Mouse (Mus musculus) myocyte (in vitro differentiated cells): ENCODE results near the gene Olfr961. TPM values are rescaled to one million over a fixed set of nuclear protein-coding genes. Genes with fewer than 3 reads are reported as not detected.

Experiments
- H3K27me3 ChIP-seq: one replicate; pipeline ENCODE4 v1.6.1; 2011; ENCODE audit not compliant: control insufficient read depth, insufficient read depth, insufficient read length
- H3K36me3 ChIP-seq: one replicate; pipeline ENCODE4 v1.6.1; 2011; ENCODE audit not compliant: control insufficient read depth, insufficient read depth
- H3K4me2 ChIP-seq: one replicate; pipeline ENCODE4 v1.6.1; 2011; ENCODE audit warnings: low read depth, control low read depth
- H3K4me3 ChIP-seq: one replicate; pipeline ENCODE4 v1.5.1; 2011; ENCODE audit warnings: mild to moderate bottlenecking, control low read depth, moderate library complexity
- H3K79me2 ChIP-seq: one replicate; pipeline ENCODE4 v1.6.1; 2011; ENCODE audit not compliant: control insufficient read depth, insufficient read depth
- H3ac ChIP-seq: one replicate; pipeline ENCODE4 v1.6.1; 2011; ENCODE audit not compliant: control insufficient read depth, insufficient read length
- CEBPB ChIP-seq: IDR thresholded peaks from 2 replicates; pipeline ENCODE4 v1.6.1; 2011; ENCODE audit warnings: mild to moderate bottlenecking, moderate library complexity; ENCODE audit not compliant: poor library complexity, insufficient read depth, severe bottlenecking
- E2F4 ChIP-seq: IDR thresholded peaks from one replicate; pipeline ENCODE4 v1.6.1; 2011; ENCODE audit warnings: mild to moderate bottlenecking, control low read depth, moderate library complexity; ENCODE audit not compliant: insufficient read depth
- MAX ChIP-seq: IDR thresholded peaks from one replicate; pipeline ENCODE4 v1.6.1; 2011; ENCODE audit warnings: low read depth, mild to moderate bottlenecking, control low read depth
- MYOD1 ChIP-seq, 3 experiments: IDR thresholded peaks; one replicate each; pipeline ENCODE4 v1.6.1; 2011; ENCODE audit warnings: control low read depth in 2 of 3, low read depth in 2 of 3, mild to moderate bottlenecking in 2 of 3, moderate library complexity in 1 of 3; ENCODE audit not compliant: insufficient read length in 2 of 3, control insufficient read depth in 1 of 3
- MYOG ChIP-seq, 3 experiments: IDR thresholded peaks; one replicate each; pipeline ENCODE4 v1.6.1; 2011; ENCODE audit warnings: control low read depth in 2 of 3, low read depth in 2 of 3, mild to moderate bottlenecking in 2 of 3; ENCODE audit not compliant: insufficient read length in 2 of 3, control insufficient read depth in 1 of 3, insufficient read depth in 1 of 3
- POLR2A ChIP-seq: IDR thresholded peaks from one replicate; pipeline ENCODE4 v1.6.1; 2011; ENCODE audit warnings: low read depth, mild to moderate bottlenecking, control low read depth, moderate library complexity; ENCODE audit not compliant: insufficient read length
- POLR2AphosphoS2 ChIP-seq: IDR thresholded peaks from one replicate; pipeline ENCODE4 v1.6.1; 2011; ENCODE audit warnings: low read depth, control low read depth; ENCODE audit not compliant: insufficient read length
- REST ChIP-seq: IDR thresholded peaks from one replicate; pipeline ENCODE4 v1.6.1; 2011; ENCODE audit warnings: mild to moderate bottlenecking, control low read depth, moderate library complexity; ENCODE audit not compliant: insufficient read depth, insufficient read length
- SRF ChIP-seq: IDR thresholded peaks from one replicate; pipeline ENCODE4 v1.6.1; 2011; ENCODE audit warnings: low read depth; ENCODE audit not compliant: control insufficient read depth, insufficient read length
- TCF12 ChIP-seq: IDR thresholded peaks from one replicate; pipeline ENCODE4 v1.6.1; 2011; ENCODE audit warnings: mild to moderate bottlenecking, control low read depth; ENCODE audit not compliant: poor library complexity, insufficient read depth, severe bottlenecking
- TCF3 ChIP-seq: IDR thresholded peaks from one replicate; pipeline ENCODE4 v1.6.1; 2011; ENCODE audit warnings: low read depth, control low read depth; ENCODE audit not compliant: insufficient read length
- USF1 ChIP-seq: IDR thresholded peaks from one replicate; pipeline ENCODE4 v1.6.1; 2011; ENCODE audit warnings: low read depth, mild to moderate bottlenecking, control low read depth, moderate library complexity
- polyA plus RNA-seq: library from polyadenylated mRNA; unstranded; fragments of >200 nt; fragmentation: generic; extraction: Trizol; gene quantifications from one replicate; pipeline ENCODE4 v1.2.1, GENCODE M21; 2012; ENCODE audit warnings: missing spikeins

Olfr961 gene
- polyA plus RNA-seq, 1 experiment: not detected

DNA sequence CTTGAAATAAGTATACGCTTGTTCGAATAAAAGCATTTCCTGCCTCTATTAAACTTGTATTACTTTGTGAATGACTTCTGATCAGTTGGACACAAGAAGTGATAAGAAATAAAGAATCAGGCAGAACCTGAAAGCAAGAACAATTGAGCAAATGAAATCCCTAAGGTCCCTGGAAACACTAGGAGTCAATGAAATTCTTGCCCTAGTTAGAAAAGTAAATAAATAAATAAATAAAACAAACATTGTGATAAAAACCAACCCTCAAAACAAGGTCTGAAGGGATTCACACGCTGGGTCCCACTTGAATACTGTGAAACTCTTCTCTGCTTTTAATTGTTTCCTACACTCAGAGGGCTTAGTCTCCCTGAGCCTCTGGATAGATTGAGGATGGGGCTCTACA lies 34.5 kb upstream of the Olfr961 start, which contains the start of gene Olfr148:
TSS of gene Olfr148 (plus strand) at position 301 of the 400 bp plus-strand sequence.
- H3K36me3 ChIP-seq: no peaks in the 10 kb centered on the region
- H3K27me3 ChIP-seq: no peaks in the 10 kb centered on the region
- no peaks in the 10 kb centered on the region for H3K79me2 ChIP-seq
- TF ChIP-seq POLR2A (no peak), CEBPB (no peak), MYOD1 (IDR thresholded peaks at IDR 0.05; ENCODE audit: control insufficient read depth in 1 of 3, insufficient read length in 2 of 3, low read depth in 2 of 3) (no peak), REST (no peak), TCF3 (no peak), POLR2AphosphoS2 (no peak), SRF (no peak), TCF12 (no peak), MAX (no peak), USF1 (no peak), MYOG (IDR thresholded peaks at IDR 0.05; ENCODE audit: control insufficient read depth in 1 of 3, insufficient read depth in 1 of 3, insufficient read length in 2 of 3, low read depth in 2 of 3) (no peak), E2F4 (no peak)
- no peak within 1 kb of the TSS for H3K4me3 ChIP-seq
- no peak within 1 kb of the TSS for H3ac ChIP-seq
- H3K4me2 ChIP-seq: no peak within 1 kb of the TSS

DNA sequence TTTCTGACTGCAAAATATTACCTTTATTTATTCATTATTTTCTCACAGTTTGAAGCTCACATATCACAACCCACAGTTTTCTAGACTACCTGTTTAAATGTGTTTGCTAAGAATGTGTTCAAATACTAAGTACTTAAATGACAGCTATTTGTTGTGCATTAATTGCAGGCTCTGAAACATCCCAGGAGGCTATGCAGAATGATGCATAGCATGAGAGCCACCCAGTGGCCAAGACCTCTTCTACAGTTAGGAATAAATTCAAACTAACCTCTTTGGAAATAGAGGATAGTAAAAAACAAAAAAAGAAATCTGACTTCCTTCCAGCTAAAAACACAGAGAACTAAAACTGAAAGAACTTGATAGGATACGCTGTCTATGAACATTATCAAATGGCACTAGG lies 32.9 kb upstream of the Olfr961 start:
- H3K36me3 ChIP-seq: no peaks in the 10 kb centered on the region
- no peaks in the 10 kb centered on the region for H3K27me3 ChIP-seq
- no peak overlapping the region for H3K4me3 ChIP-seq
- TF ChIP-seq POLR2A (no peak), POLR2AphosphoS2 (no peak), CEBPB (no peak), REST (no peak), MYOD1 (IDR thresholded peaks at IDR 0.05; ENCODE audit: control insufficient read depth in 1 of 3, insufficient read length in 2 of 3, low read depth in 2 of 3) (no peak), TCF12 (no peak), E2F4 (no peak), MYOG (IDR thresholded peaks at IDR 0.05; ENCODE audit: control insufficient read depth in 1 of 3, insufficient read depth in 1 of 3, insufficient read length in 2 of 3, low read depth in 2 of 3) (no peak), SRF (no peak), USF1 (no peak), TCF3 (no peak), MAX (no peak)
- no peaks in the 10 kb centered on the region for H3K79me2 ChIP-seq
- H3ac ChIP-seq: no peak overlapping the region
- no peak overlapping the region for H3K4me2 ChIP-seq

DNA sequence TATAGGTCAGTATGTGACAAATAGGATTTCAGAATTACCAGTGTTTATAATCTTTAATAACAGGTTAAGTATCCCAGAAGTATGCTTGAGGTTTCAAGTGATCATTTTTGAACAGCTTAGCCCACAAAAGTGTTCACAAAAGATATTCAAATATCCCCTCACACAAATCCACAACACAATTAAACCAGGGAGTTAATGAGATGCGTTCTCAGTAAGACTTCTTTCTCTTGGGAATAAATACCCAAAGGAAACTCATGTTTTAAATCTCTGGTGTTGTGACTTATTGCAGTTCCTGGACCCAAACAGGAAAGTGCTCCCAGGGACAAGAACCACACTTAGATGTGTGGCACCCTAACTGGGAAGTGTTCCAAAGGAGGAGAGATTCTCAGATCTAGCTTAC lies 23.8 kb upstream of the Olfr961 start, which contains the start of gene Olfr960:
TSS of gene Olfr960 (plus strand) at position 301 of the 400 bp plus-strand sequence.
- Histone ChIP-seq H3K4me3 (no peak within 1 kb of the TSS), H3ac (no peak within 1 kb of the TSS), H3K79me2 (no peaks in the 10 kb centered on the region), H3K36me3 (no peaks in the 10 kb centered on the region), H3K4me2 (no peak within 1 kb of the TSS), H3K27me3 (no peaks in the 10 kb centered on the region)
- no peak for TF ChIP-seq SRF
- TF ChIP-seq POLR2A: no peak
- no peak for TF ChIP-seq CEBPB
- TF ChIP-seq MYOD1 (IDR thresholded peaks at IDR 0.05; ENCODE audit: control insufficient read depth in 1 of 3, insufficient read length in 2 of 3, low read depth in 2 of 3): no peak
- TF ChIP-seq USF1: no peak
- TF ChIP-seq MAX: no peak
- TF ChIP-seq POLR2AphosphoS2: no peak
- no peak for TF ChIP-seq MYOG (IDR thresholded peaks at IDR 0.05; ENCODE audit: control insufficient read depth in 1 of 3, insufficient read depth in 1 of 3, insufficient read length in 2 of 3, low read depth in 2 of 3)
- TF ChIP-seq TCF12: no peak
- TF ChIP-seq TCF3: no peak
- TF ChIP-seq REST: no peak
- no peak for TF ChIP-seq E2F4

DNA sequence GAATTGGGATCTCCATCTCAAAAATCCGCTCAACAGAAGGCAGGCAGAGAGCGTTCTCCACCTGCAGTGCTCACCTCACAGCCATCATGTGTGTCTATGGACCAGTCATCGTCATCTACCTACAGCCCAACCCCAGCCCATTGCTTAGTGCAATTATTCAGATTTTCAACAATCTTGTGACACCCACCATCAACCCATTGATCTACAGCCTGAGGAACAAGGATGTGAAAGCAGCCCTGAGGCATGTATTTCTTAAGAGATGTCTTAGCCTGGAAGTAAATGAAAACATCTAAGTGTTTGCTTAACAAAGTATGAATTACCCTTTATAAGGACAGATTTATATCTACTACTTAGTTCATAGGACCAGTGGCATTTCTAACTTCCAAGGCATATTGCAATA lies 21.1 kb upstream of the Olfr961 start:
- no peak overlapping the region for H3K4me2 ChIP-seq
- no peak overlapping the region for H3ac ChIP-seq
- H3K4me3 ChIP-seq: no peak overlapping the region
- H3K27me3 ChIP-seq: no peaks in the 10 kb centered on the region
- TF ChIP-seq REST (no peak), MAX (no peak), TCF12 (no peak), TCF3 (no peak), SRF (no peak), USF1 (no peak), CEBPB (no peak), E2F4 (no peak), MYOD1 (IDR thresholded peaks at IDR 0.05; ENCODE audit: control insufficient read depth in 1 of 3, insufficient read length in 2 of 3, low read depth in 2 of 3) (no peak)
- no peaks in the 10 kb centered on the region for H3K36me3 ChIP-seq
- H3K79me2 ChIP-seq: no peaks in the 10 kb centered on the region

DNA sequence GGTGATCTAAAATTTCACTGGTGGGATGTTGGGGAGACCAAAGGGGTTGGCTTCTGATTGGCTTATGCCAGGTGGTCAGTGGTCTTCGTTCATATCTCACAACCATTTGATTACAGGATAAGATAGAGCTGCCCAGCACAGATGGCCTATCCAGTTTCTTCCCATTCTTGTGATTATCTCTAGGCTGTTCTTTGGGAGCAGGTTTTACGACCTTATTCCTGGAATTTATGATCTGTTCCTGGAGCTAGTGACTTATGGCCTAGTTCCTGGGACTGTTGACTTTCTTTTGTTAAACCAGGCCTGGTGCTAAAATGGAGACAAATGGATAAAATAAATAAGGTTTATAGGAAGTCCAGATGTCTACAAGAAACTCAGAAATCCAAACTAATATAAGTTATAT lies 20.2 kb upstream of the Olfr961 start:
- Histone ChIP-seq H3K4me2 (no peak overlapping the region), H3K4me3 (no peak overlapping the region), H3K79me2 (no peaks in the 10 kb centered on the region), H3K27me3 (no peaks in the 10 kb centered on the region), H3ac (no peak overlapping the region), H3K36me3 (no peaks in the 10 kb centered on the region)
- TF ChIP-seq MYOG (IDR thresholded peaks at IDR 0.05; ENCODE audit: control insufficient read depth in 1 of 3, insufficient read depth in 1 of 3, insufficient read length in 2 of 3, low read depth in 2 of 3) (no peak), POLR2AphosphoS2 (no peak), POLR2A (no peak), CEBPB (no peak), TCF3 (no peak), SRF (no peak), E2F4 (no peak), USF1 (no peak), MAX (no peak), TCF12 (no peak), REST (no peak)
